Mouse (Mus musculus) megakaryocyte, embryonic 14.5 days (primary cell): ENCODE measurements around the gene Foxo4.

Source experiments
- FLI1 ChIP-seq: IDR thresholded peaks from 2 replicates; pipeline ENCODE4 v1.6.1; 2012; ENCODE audit warnings: low read length, inconsistent platforms, mixed read lengths
- GATA1 ChIP-seq: IDR thresholded peaks from 3 replicates; pipeline ENCODE4 v1.6.1; 2012; ENCODE audit warnings: mixed read lengths, low read length, inconsistent platforms, borderline replicate concordance

DNA sequence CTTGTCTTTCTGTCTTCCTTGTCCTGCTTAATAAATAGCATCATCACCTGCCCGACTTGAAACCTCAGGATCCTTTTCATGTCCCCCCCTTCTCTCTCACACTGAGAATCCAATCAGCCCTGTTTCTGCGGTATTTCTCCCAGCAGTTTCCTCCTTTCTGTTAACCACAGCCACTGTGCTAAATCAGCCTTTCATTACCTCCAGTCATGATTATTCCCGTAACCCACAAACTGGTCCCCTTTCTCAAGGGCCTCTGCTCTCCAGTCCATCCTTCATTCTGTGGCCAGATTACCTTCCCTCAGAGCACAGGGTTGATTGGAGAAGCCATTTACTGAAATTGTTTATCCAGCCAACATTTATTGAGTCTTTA is 14.4 kb downstream of the Foxo4 start, which contains the start of gene Gm20489:
- TF ChIP-seq GATA1, result no peak
- TF ChIP-seq FLI1, result no peak
